Mouse (Mus musculus): ENCODE results near the gene Olfr1152.

The Olfr1152 gene

DNA sequence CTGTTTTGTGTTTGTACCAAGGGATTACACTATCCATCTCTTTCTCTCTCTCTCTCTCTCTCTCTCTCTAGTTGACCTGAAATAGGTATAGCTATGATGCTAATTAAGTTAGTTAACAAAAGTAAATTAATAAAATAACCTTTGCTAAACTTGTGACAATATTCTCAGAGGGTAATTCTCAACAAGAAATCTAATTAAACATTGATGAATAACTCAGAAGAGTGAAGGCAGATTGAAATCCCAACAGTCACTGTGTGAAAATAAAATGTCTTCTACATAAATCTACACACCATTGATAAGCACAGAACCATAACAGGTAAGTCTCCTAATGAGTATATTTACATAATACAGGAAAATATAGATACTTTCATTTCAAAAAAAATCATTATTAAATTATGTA, at the start of gene Olfr1152:
TSS of gene Olfr1152 (plus strand) at position 301 of the 400 bp plus-strand sequence.
- no peak for DNase-seq

DNA sequence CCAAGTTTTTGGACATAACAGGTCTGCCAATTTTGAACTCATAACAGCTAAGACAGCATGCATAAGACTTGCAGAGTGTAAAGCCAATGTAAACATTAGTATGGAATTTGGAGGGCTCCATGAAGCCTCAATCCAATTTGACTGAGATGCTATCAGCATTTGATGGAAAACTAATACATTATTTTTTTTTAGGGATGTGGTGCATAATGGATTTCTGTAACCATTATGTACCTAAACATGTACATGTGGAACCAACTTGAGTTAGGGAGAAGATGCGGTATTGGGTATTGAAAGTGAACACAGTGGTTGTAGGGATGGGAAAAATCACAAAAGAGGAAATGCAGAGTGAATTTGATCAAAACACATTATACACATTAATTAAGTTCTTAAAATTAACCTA, 36.1 kb upstream of the Olfr1152 start, which contains the start of gene Olfr1148:
TSS of gene Olfr1148 (plus strand) at position 301 of the 400 bp plus-strand sequence.
- DNase-seq = no peak

DNA sequence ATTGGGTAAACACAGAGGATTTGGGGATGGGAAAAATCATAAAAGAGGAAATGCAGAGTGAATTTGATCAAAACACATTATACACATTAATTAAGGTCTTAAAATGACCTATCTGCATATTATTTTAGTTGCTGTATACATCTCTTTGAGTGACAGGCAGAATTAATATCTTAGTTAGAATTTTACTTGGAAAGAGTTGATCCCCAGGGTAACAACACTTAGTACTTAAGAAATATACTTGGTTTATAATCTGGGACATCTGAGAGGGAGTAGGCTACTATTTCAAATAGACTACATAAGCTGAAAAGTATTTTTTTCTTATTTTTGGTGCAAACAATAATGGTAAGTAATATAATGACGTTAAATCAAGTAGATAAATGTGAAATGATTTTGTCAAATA, 22.6 kb upstream of the Olfr1152 start, which contains the start of gene Olfr1150-ps1:
TSS of gene Olfr1150-ps1 (plus strand) at position 301 of the 400 bp plus-strand sequence.
- DNase-seq = no peak

DNA sequence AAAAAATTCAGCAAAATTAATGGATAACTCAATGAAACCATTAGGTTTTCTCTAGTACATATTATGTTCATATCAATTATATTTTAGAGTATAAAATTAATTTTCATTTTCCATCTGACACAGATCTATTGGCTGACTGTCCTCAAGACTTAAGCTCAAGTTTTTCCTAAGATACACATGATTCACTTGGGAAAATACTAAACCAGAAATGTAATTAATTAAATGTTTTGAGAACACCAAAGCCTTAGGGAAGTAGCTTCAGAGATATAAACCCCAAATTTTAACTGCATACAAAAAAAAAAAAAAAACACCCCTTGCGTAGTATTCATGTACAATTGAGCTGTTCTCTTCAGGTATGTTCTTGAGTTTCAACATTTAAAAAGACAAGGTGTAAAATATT, 10.7 kb upstream of the Olfr1152 start, which contains the start of gene Olfr1151:
TSS of gene Olfr1151 (plus strand) at position 301 of the 400 bp plus-strand sequence.
- DNase-seq = no peak

DNA sequence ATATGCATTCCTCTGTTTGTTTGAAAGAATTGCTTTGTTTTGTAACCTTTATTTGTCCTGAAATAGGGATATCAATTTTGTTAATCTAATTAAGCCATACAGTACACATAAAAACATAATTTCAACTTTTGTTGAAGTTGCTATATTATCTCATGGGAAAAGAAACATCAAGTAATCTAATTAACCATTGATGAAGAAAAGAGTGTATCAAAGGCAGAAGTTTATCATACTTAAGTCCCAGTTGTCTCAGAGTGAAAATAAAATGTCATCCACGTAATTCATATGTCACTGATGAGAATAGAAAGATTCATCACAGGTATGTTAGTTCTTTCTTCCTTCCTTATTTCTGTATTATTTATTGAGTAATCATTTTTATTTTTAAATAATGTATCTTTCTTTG, 28.4 kb downstream of the Olfr1152 start, which contains the start of gene Olfr1153:
TSS of gene Olfr1153 (plus strand) at position 301 of the 400 bp plus-strand sequence.
- DNase-seq = no peak

DNA sequence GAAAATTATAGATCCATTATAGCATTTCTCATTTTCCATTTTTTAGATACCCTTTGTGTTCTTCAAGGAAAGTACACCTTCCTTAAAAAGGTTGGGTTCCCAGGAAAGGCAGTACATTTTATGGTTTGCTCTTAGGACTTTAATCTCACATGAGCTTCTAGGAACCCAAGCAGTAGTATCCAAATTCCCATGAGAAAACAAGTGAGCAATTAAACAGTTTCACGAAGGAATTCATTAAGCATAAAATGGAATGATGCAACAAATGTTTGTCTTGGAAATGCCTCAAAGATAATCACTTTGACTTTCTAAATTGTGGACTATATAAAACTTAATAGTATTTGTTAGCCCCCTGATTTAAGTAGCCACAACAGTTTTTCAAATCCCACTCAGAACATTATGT, 38.8 kb downstream of the Olfr1152 start, which contains the start of gene Olfr1154:
TSS of gene Olfr1154 (minus strand) at position 101 of the 400 bp plus-strand sequence.
- DNase-seq = no peak
